Mouse (Mus musculus) heart, embryonic 15.5 days (tissue): ENCODE results near the gene Krtap3-2. TPM values are rescaled to one million over a fixed set of nuclear protein-coding genes. Genes with fewer than 3 reads are reported as not detected.

Experiments used
- ATAC-seq: fragments of 200-750 bp; cut with Nextera tagmentation; replicated peaks from 2 replicates; pipeline ENCODE4 v1.8.0; 2017; ENCODE audit warnings: low read depth, moderate TSS enrichment; ENCODE audit not compliant: insufficient number of reproducible peaks, insufficient read depth, low FRiP score
- H3K27ac ChIP-seq: fragments of 300-500 bp; sonication (generic); 2 replicates; pipeline ENCODE4 v1.5.1; 2015; ENCODE audit warnings: mild to moderate bottlenecking, inconsistent platforms
- H3K27me3 ChIP-seq: fragments of 300-500 bp; sonication (generic); 2 replicates; pipeline ENCODE4 v1.6.1; 2015; ENCODE audit warnings: inconsistent platforms
- H3K36me3 ChIP-seq: fragments of 300-500 bp; sonication (generic); 2 replicates; pipeline ENCODE4 v1.6.1; 2015; ENCODE audit warnings: mild to moderate bottlenecking, inconsistent platforms
- H3K4me1 ChIP-seq: fragments of 300-500 bp; sonication (generic); replicated peaks from 2 replicates; pipeline ENCODE4 v1.6.1; 2015; ENCODE audit warnings: inconsistent platforms
- H3K4me2 ChIP-seq: fragments of 300-500 bp; sonication (generic); 2 replicates; pipeline ENCODE4 v1.6.1; 2015; ENCODE audit warnings: inconsistent platforms, mild to moderate bottlenecking, moderate library complexity
- H3K4me3 ChIP-seq: fragments of 300-500 bp; sonication (generic); 2 replicates; pipeline ENCODE4 v1.5.1; 2015; ENCODE audit warnings: mild to moderate bottlenecking, inconsistent platforms
- H3K9ac ChIP-seq: fragments of 300-500 bp; sonication (generic); 2 replicates; pipeline ENCODE4 v1.6.1; 2015; ENCODE audit warnings: mild to moderate bottlenecking, inconsistent platforms
- H3K9me3 ChIP-seq: fragments of 300-500 bp; sonication (generic); replicated peaks from 2 replicates; pipeline ENCODE4 v1.6.1; 2016; ENCODE audit warnings: inconsistent platforms
- WGBS: fragments of 180-500 bp; shearing (Covaris S2); methylation state at CpG from one replicate; pipeline ENCODE4 v1.1.7; 2015; ENCODE audit warnings: mixed read lengths; 5-methylcytosine and 5-hydroxymethylcytosine counted together
- polyA plus RNA-seq: library from polyadenylated mRNA; unstranded; fragments of >200 nt; fragmentation: Nextera tagmentation; extraction: Ambion mirVana; gene quantifications from 2 replicates; pipeline ENCODE4 v1.2.1, GENCODE M21; 2015

The Krtap3-2 gene
- polyA plus RNA-seq, 1 experiment from 2014 or later: not detected

DNA sequence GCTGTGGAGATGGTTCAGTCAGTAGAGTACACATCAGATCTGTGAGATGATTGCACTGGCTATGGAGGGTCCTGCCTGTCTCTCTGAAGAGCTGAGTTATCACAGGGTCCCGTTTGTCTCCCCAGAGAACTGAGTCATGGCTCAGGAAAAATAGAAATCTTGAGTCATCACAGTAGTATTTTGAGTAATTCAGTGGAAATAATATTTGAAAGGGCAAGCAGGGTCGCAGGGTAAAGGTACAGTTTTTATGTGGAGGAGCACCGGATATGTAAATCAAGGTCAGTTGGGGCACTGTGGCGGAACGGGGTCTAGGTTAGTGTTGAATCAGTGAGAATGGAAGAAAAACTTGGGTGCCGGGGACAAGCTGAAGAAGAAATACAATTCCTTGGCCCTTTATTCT is 5.9 kb upstream of the Krtap3-2 start:
- Histone ChIP-seq H3K9ac (no peak overlapping the region), H3K4me1 (no peaks in the 10 kb centered on the region), H3K4me2 (no peak overlapping the region), H3K36me3 (no peaks in the 10 kb centered on the region), H3K4me3 (no peak overlapping the region), H3K27ac (no peak overlapping the region), H3K9me3 (no peaks in the 10 kb centered on the region), H3K27me3 (no peaks in the 10 kb centered on the region)
- ATAC-seq: no peak
- WGBS: 72% methylated on average over 6 of the region's 6 CpGs

DNA sequence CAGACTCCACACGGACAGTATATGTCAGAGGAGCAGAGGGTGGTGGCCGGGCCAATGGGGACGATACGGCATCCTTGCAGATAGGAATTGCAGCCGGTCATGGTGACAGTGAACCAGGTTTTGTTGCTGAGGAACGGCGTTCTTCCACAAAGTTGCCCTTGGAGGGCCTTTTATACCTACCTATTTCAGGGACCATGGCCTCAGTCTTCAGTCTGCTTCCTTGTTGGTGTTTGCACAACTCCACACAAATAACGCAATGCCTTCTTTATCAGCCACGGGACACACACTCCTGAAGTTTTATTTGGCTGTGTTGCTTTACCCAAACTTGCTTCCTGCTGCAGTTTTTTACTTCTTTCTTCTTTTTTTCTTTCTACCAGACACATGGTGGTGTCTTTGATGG is 2.7 kb upstream of the Krtap3-2 start, which contains the start of gene Gm11939:
Gene Gm11939 (minus strand): TSS at position 101 of the 400 bp plus-strand sequence.
- H3K9me3 ChIP-seq: no peaks in the 10 kb centered on the region
- no peak within 1 kb of the TSS for H3K9ac ChIP-seq
- H3K4me1 ChIP-seq: no peaks in the 10 kb centered on the region
- H3K4me3 ChIP-seq: no peak within 1 kb of the TSS
- no peak within 1 kb of the TSS for H3K4me2 ChIP-seq
- no peak within 1 kb of the TSS for H3K27ac ChIP-seq
- no peak for ATAC-seq
- WGBS: 79% methylated on average over 9 of the region's 9 CpGs
- no peaks in the 10 kb centered on the region for H3K36me3 ChIP-seq
- no peaks in the 10 kb centered on the region for H3K27me3 ChIP-seq

DNA sequence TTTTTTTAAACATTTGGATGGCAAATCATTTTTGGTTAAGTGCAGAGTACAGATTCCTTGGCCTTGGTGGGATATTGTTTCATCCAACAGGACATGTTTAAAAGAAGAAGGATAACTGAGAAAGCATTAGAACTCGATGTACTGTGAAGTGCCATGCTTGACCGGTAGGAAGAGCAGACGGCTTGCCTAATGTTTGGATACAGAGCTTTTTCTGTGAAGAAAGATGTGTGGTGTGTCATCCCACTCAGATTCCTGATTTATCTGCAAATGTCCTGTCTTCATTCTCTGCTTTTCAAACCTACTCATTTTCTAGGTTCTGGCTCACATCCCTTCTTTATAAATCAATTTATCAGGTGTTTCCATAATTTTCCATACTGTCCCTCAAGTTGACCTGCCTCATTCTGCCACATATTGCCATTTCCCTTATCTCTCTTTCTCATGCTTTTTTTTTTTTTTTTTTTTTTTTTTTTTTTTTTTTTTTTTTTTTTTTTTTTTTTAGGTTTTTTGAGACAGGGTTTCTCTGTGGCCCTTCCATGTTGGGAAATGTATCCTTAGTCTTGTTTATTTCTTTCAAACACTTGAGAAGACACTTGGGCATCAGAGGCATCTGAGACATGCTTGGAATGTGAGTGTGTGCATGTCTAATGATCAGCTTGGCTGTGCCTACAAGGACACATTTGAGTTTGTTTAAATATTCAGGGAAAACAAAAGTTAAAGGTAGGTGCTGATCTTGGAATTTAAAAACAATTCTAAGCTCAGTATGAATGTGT is 1.5 kb upstream of the Krtap3-2 start:
- Histone ChIP-seq H3K9me3 (no peaks in the 10 kb centered on the region), H3K4me2 (no peak overlapping the region), H3K9ac (no peak overlapping the region), H3K4me3 (no peak overlapping the region), H3K27ac (no peak overlapping the region), H3K36me3 (no peaks in the 10 kb centered on the region), H3K27me3 (no peaks in the 10 kb centered on the region), H3K4me1 (no peaks in the 10 kb centered on the region)
- no peak for ATAC-seq
- 73% methylated on average over 3 of the region's 3 CpGs for WGBS

DNA sequence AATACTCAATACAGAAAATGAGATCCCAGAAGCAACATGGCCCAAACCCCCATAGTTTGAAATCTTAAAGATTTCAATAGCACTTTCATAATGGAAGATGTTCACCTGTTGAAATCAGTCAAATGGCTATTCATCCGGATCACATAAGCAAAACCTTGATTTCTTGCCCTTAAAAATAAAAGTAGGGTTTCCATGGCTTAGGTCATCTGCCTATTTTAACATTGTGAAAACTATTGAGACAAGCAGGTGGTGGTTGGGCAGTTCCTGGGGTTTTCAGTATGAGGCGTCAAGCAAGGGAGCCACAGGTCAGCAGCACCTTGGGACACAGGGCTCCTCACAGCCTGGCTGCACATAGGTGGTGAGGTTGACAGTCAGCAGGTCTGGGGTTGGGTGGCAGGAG is 458 bp downstream of the Krtap3-2 start:
- WGBS: 74% methylated on average over 2 of the region's 2 CpGs
- H3K4me1 ChIP-seq: no peaks in the 10 kb centered on the region
- H3K36me3 ChIP-seq: no peaks in the 10 kb centered on the region
- no peak overlapping the region for H3K27ac ChIP-seq
- H3K4me2 ChIP-seq: no peak overlapping the region
- ATAC-seq: no peak
- no peaks in the 10 kb centered on the region for H3K9me3 ChIP-seq
- H3K4me3 ChIP-seq: no peak overlapping the region
- no peaks in the 10 kb centered on the region for H3K27me3 ChIP-seq
- no peak overlapping the region for H3K9ac ChIP-seq

DNA sequence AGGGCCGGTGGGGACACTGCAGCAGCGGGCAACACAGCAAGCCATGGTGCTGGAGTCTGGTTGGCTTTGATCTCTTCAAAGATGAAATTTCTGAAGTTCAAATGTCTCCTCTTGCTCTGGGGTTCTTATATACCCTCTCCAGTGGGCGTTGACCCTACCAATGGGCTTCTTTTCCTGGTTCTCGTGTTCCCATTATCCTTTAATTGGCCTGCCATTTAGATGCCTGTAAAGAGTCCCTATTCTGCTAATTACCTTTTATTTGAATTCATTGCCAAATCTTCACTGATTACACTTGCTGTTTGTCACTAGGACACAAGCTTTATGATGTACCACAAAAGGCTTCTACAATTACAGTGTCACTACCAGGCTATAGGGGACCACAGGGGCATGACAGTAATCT is 5.9 kb downstream of the Krtap3-2 start, which contains the start of gene Krtap3-3:
Gene Krtap3-3 (minus strand): TSS at position 101 of the 400 bp plus-strand sequence.
- Histone ChIP-seq H3K36me3 (no peaks in the 10 kb centered on the region), H3K4me1 (no peaks in the 10 kb centered on the region), H3K9me3 (no peaks in the 10 kb centered on the region), H3K27me3 (no peaks in the 10 kb centered on the region), H3K9ac (no peak within 1 kb of the TSS), H3K27ac (no peak within 1 kb of the TSS), H3K4me3 (no peak within 1 kb of the TSS), H3K4me2 (no peak within 1 kb of the TSS)
- no peak for ATAC-seq
- WGBS: 42% methylated on average over 4 of the region's 4 CpGs

DNA sequence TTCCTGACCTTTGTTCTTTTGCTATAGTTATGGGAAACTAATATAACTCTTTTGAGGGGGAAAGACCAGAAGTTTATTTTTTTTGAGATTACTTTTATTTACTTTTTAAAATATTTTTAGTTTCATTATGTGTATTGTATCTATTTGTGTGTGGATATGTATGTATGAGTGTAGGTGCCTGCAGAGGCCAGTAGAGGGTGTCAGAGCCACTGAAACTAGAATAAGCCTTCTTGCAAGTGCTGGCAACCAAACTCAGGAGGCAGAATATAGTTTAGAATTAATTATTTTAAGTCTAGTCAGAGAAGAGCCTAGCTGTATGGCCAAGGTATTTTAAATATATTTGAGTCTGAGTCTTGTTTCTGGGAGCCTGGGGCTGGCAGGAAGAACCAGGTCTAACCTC is 8.8 kb downstream of the Krtap3-2 start:
- no peaks in the 10 kb centered on the region for H3K9me3 ChIP-seq
- ATAC-seq: no peak

DNA sequence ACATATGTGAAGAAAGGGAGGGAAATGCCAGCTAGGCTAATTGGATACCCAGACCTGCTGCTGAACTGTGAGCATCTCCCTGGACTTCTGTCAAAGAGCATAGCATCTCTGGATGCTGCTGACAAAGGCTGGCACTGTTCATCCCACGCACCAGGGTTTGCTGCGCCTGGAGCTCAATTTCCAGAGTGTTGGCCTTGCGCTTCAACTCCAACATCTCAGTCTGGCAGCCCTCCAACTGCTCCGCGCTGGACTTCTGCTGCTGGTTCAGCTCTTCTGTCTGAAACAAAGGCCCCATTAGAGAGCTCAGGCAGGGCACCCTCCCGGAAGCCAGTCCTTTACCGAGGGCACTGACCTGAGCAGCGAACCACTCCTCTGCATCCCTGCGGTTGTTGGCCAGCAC is 16.9 kb downstream of the Krtap3-2 start:
- Histone ChIP-seq H3K27me3 (no peaks in the 10 kb centered on the region), H3K9ac (no peak overlapping the region), H3K27ac (no peak overlapping the region), H3K36me3 (no peaks in the 10 kb centered on the region), H3K4me2 (no peak overlapping the region), H3K4me1 (no peaks in the 10 kb centered on the region), H3K4me3 (no peak overlapping the region), H3K9me3 (no peaks in the 10 kb centered on the region)
- 43% methylated on average over 9 of the region's 9 CpGs for WGBS
- no peak for ATAC-seq

More for the DNA sequence above, 8.8 kb downstream of the Krtap3-2 start:
- Histone ChIP-seq H3K27me3 (no peaks in the 10 kb centered on the region), H3K4me1 (no peaks in the 10 kb centered on the region), H3K9ac (no peak overlapping the region), H3K27ac (no peak overlapping the region), H3K36me3 (no peaks in the 10 kb centered on the region), H3K4me2 (no peak overlapping the region), H3K4me3 (no peak overlapping the region)

DNA sequence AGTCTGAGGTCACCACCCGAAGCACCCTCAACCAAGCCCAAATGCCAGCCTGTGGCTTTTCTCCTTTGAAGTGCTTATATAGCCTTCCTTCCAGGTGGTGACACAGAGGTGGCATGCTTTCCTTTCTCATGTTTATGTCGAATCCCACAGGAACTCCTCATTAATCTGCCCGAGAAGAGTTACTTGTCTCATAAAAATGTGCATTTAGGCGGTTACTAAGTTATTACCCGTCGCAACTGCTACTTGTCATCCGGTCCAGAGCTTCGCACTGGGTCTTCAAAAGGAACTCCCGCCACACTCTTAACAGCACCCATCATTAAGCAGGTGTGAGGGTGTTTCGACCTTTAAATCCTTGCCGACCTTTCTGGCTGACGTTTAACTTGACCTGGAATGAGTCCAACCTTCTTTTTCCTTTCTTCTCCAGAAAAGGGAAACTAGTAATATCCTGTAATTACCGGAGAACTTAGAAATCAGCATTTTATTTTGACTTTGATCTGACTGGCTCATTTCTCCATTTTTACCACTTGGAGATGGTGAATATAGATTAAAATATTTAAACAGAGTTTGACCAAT is 35.3 kb downstream of the Krtap3-2 start, which contains the start of gene Krt39:
Gene Krt39 (minus strand): TSS at position 51 of the 573 bp plus-strand sequence.
- Histone ChIP-seq H3K4me1 (no peaks in the 10 kb centered on the region), H3K36me3 (no peaks in the 10 kb centered on the region), H3K9ac (no peak within 1 kb of the TSS), H3K4me3 (no peak within 1 kb of the TSS), H3K27ac (no peak within 1 kb of the TSS), H3K9me3 (no peaks in the 10 kb centered on the region), H3K4me2 (no peak within 1 kb of the TSS), H3K27me3 (no peaks in the 10 kb centered on the region)
- 74% methylated on average over 13 of the region's 13 CpGs for WGBS
- no peak for ATAC-seq

DNA sequence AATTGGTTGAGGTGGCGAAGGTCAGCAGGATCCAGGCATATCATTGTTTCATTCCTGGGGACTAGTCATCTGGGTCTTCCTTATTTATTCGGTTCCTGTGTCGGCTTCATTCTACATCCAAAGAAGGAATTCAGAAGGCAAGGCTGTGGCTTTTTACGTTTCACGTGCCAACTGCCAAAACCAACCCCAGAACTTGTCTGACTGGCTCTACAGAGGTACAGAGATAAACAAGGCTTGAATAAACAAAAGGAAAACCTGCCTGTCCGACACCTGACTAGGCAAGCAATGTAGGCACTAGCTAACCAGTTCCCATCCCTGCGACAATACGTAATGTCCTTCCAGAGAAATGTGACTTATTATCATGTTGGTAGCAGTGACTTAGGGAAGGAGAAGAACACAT is 42.6 kb downstream of the Krtap3-2 start:
- 75% methylated on average over 8 of the region's 8 CpGs for WGBS
- Histone ChIP-seq H3K9me3 (no peaks in the 10 kb centered on the region), H3K9ac (no peak overlapping the region), H3K4me3 (no peak overlapping the region), H3K4me1 (no peaks in the 10 kb centered on the region), H3K27me3 (no peaks in the 10 kb centered on the region), H3K27ac (no peak overlapping the region), H3K36me3 (no peaks in the 10 kb centered on the region), H3K4me2 (no peak overlapping the region)
- ATAC-seq: no peak

Other genes with a start within 250 kb of the Krtap3-2 start
- gene Krt25, start 233.9 kb downstream of the Krtap3-2 start, polyA plus RNA-seq: not detected in 2 replicates
- gene Krt26, start 218.9 kb downstream of the Krtap3-2 start, polyA plus RNA-seq: not detected in 2 replicates
- not detected in 2 replicates for gene Krt27, start 205.7 kb downstream of the Krtap3-2 start, polyA plus RNA-seq
- not detected in 2 replicates for gene Krt28, start 181.9 kb downstream of the Krtap3-2 start, polyA plus RNA-seq
- 11.8 and 18.2 TPM in 2 replicates for gene Krt10, start 167.5 kb downstream of the Krtap3-2 start, polyA plus RNA-seq
- not detected in 2 replicates for gene Krt12, start 134.6 kb downstream of the Krtap3-2 start, polyA plus RNA-seq
- gene Krt20, start 118.7 kb downstream of the Krtap3-2 start, polyA plus RNA-seq: 0.43 and 0.68 TPM in 2 replicates
- 0.32 and 0.35 TPM in 2 replicates for gene Krt23, start 63.7 kb downstream of the Krtap3-2 start, polyA plus RNA-seq
- gene Krt39, start 35.5 kb downstream of the Krtap3-2 start, polyA plus RNA-seq: not detected in 2 replicates
- gene Krt40, start 13.7 kb downstream of the Krtap3-2 start, polyA plus RNA-seq: not detected in 2 replicates
- gene Krtap3-3, start 6.0 kb downstream of the Krtap3-2 start, polyA plus RNA-seq: not detected in 2 replicates
- gene Gm11939, start 2.6 kb upstream of the Krtap3-2 start, polyA plus RNA-seq: not detected in 2 replicates
- gene Krtap3-1, start 9.8 kb upstream of the Krtap3-2 start, polyA plus RNA-seq: not detected in 2 replicates
- not detected in 2 replicates for gene Krtap1-5, start 24.2 kb upstream of the Krtap3-2 start, polyA plus RNA-seq
- gene Krtap1-4, start 26.8 kb upstream of the Krtap3-2 start, polyA plus RNA-seq: not detected in 2 replicates
- not detected in 2 replicates for gene Krtap1-3, start 34.5 kb upstream of the Krtap3-2 start, polyA plus RNA-seq
- gene Krtap9-3, start 41.3 kb upstream of the Krtap3-2 start, polyA plus RNA-seq: not detected in 2 replicates
- gene Gm11938, start 46.5 kb upstream of the Krtap3-2 start, polyA plus RNA-seq: not detected in 2 replicates
- gene Gm11937, start 53.3 kb upstream of the Krtap3-2 start, polyA plus RNA-seq: not detected in 2 replicates
- gene Krtap2-4, start 58.0 kb upstream of the Krtap3-2 start, polyA plus RNA-seq: not detected in 2 replicates
- gene Gm11562, start 63.6 kb upstream of the Krtap3-2 start, polyA plus RNA-seq: not detected in 2 replicates
- not detected in 2 replicates for gene Krtap4-1, start 71.4 kb upstream of the Krtap3-2 start, polyA plus RNA-seq
- gene Krtap4-2, start 78.2 kb upstream of the Krtap3-2 start, polyA plus RNA-seq: not detected in 2 replicates
- not detected in 2 replicates for gene Krtap4-7, start 87.2 kb upstream of the Krtap3-2 start, polyA plus RNA-seq
- gene Gm11555, start 93.4 kb upstream of the Krtap3-2 start, polyA plus RNA-seq: not detected in 2 replicates
- gene Gm11563, start 102.1 kb upstream of the Krtap3-2 start, polyA plus RNA-seq: not detected in 2 replicates
- not detected in 2 replicates for gene Krtap4-6, start 109.1 kb upstream of the Krtap3-2 start, polyA plus RNA-seq
- gene Gm14190, start 133.9 kb upstream of the Krtap3-2 start, polyA plus RNA-seq: not detected in 2 replicates
- not detected in 2 replicates for gene Gm14180, start 177.4 kb upstream of the Krtap3-2 start, polyA plus RNA-seq
- gene Gm11595, start 216.1 kb upstream of the Krtap3-2 start, polyA plus RNA-seq: not detected in 2 replicates
- gene Krtap4-8, start 223.9 kb upstream of the Krtap3-2 start, polyA plus RNA-seq: not detected in 2 replicates
- gene Krtap4-9, start 228.3 kb upstream of the Krtap3-2 start, polyA plus RNA-seq: not detected in 2 replicates
- gene Gm11596, start 236.6 kb upstream of the Krtap3-2 start, polyA plus RNA-seq: not detected in 2 replicates
- gene Gm11569, start 242.1 kb upstream of the Krtap3-2 start, polyA plus RNA-seq: not detected in 2 replicates
- not detected in 2 replicates for gene Gm11554, start 247.6 kb upstream of the Krtap3-2 start, polyA plus RNA-seq